Mouse (Mus musculus) gastrocnemius, postnatal 36 days (tissue): ENCODE results near the gene Hoxa3. TPM values are rescaled to one million over a fixed set of nuclear protein-coding genes. Genes with fewer than 3 reads are reported as not detected.

Experiments used
- DNase-seq, 2 experiments: peaks; one replicate each; pipeline ENCODE4 v3.0.0; 2022
- intact Hi-C: fragments of 180-260 bp; cut with DNase I; formaldehyde crosslinking; loops from one replicate; pipeline ENCODE4 v1.15.1; 2025
- total RNA-seq, 2 experiments: library from RNA; stranded (reverse); gene quantifications; 2 replicates each; pipeline ENCODE4 v1.2.3; 2021

Gene Hoxa3
- total RNA-seq, 2 experiments from 2014 or later = 1.9 to 2.2 TPM

- DNase-seq = no peak
- intact Hi-C loops = loop anchor here (5.0 kb wide), 2 partner anchors 47 to 337 kb away; partner anchors contain the start of gene Hoxa2
Measured at GRCm38 (mm10) chr6:52208868-52209684, 4.1 kb downstream of the Hoxa3 start.

- intact Hi-C loops = loop anchor here (5.0 kb wide), 2 partner anchors 46 to 336 kb away; partner anchors contain the start of gene Hoxa2
- DNase-seq = peak; percentile 36 to 40
Measured at GRCm38 (mm10) chr6:52208072-52208867, 4.9 kb downstream of the Hoxa3 start, which contains the start of gene Hoxa6. Hoxa6 (minus strand) TSS chr6:52208722.

GRCm38 (mm10) chr6:52207684-52207976 is 5.5 kb downstream of the Hoxa3 start:
- intact Hi-C loops = loop anchor here (5.0 kb wide), 2 partner anchors 45 to 335 kb away; partner anchors contain the start of gene Hoxa2
- DNase-seq = no peak

GRCm38 (mm10) chr6:52206882-52207683 is 6.1 kb downstream of the Hoxa3 start:
- no peak for DNase-seq
- intact Hi-C loops = loop anchor here (5.0 kb wide), 2 partner anchors 45 to 335 kb away; partner anchors contain the start of gene Hoxa2

GRCm38 (mm10) chr6:52205638-52206621 is 7.2 kb downstream of the Hoxa3 start:
- intact Hi-C loops = loop anchor here (5.0 kb wide), 2 partner anchors 44 to 334 kb away; partner anchors contain the start of gene Hoxa2
- no peak for DNase-seq

GRCm38 (mm10) chr6:52205221-52205620 is 7.9 kb downstream of the Hoxa3 start:
- intact Hi-C loops = loop anchor here (5.0 kb wide), 2 partner anchors 43 to 333 kb away; partner anchors contain the start of gene Hoxa2

GRCm38 (mm10) chr6:52204050-52204752 is 8.9 kb downstream of the Hoxa3 start, which contains the start of gene Hoxa5:
Hoxa5 (minus strand) TSS chr6:52204587.
- intact Hi-C loops = loop anchor here (5.0 kb wide), 1 partner anchor 202 kb away; no protein-coding TSS in a partner anchor
- DNase-seq = peak; percentile 65 to 77

More at GRCm38 (mm10) chr6:52205221-52205620, 7.9 kb downstream of the Hoxa3 start:
- no peak for DNase-seq

DNA sequence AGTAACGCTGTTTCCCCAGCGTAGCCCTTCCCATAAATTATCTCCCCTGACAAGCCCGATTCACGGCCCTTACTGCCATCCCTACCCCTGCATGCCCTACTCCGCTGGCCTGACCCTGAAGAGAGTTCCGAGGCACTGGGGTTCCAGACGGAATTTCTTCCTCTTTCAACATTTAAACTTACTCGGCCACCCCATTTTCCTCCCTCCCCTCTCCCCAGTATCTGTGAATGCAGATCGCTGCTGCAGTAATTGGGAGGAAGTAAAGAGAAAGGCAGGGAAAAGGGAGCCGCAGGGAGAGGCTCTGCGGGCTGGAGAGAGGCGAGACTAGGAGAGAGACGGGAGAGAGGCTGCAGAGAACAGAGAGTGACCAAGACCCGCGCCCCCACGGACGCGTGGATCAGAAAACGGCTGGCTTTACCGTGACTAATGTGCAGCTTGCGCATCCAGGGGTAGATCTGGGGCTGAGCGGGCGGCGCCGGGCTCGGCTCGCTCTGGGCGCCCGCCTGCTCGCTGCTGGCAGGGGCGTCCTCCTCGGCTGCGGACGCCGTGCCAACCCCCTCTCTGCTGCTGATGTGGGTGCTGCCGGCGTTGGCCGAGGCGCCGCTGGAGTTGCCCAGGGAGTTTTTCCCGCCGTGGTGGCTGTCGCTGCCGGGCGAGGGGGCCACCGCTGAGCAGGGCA is 9.6 kb downstream of the Hoxa3 start:
- intact Hi-C loops = loop anchor here (5.0 kb wide), 1 partner anchor 201 kb away; no protein-coding TSS in a partner anchor

GRCm38 (mm10) chr6:52203121-52203370 is 10.1 kb downstream of the Hoxa3 start:
- intact Hi-C loops = loop anchor here (5.0 kb wide), 1 partner anchor 201 kb away; no protein-coding TSS in a partner anchor
- DNase-seq = no peak

More for the DNA sequence above, 9.6 kb downstream of the Hoxa3 start:
- DNase-seq = peak in 1 of 2 experiments; percentile 29

- no peak for DNase-seq
- intact Hi-C loops = loop anchor here (5.0 kb wide), 1 partner anchor 200 kb away; no protein-coding TSS in a partner anchor
Measured at GRCm38 (mm10) chr6:52202362-52203120, 10.6 kb downstream of the Hoxa3 start.

- no peak for DNase-seq
- intact Hi-C loops = loop anchor here (5.0 kb wide), 1 partner anchor 199 kb away; no protein-coding TSS in a partner anchor
Measured at GRCm38 (mm10) chr6:52201269-52201668, 11.9 kb downstream of the Hoxa3 start.

DNA sequence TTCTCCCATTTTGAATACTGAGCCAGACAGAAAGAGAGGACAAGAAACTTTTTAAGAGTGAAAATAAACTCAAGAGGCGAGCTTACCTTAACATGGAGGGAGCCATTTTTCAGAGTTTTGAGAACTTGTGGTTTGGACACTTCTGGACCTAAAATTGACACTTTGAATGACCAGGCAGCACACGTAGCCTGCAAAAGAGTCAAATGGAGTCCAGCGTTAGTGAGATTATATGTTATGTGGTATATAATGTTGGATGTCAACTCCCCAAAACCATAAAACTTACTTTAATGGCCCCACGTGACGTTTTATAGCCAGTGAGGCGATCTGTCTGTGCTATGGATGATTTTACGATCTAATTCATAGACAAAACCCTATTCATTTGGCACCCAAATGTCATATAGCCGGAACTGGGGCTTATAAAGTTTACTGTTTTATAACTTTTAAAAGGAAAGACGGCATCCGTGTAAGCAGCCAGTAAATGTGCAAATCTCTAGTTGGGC is 12.3 kb downstream of the Hoxa3 start:
- DNase-seq = no peak
- intact Hi-C loops = loop anchor here (5.0 kb wide), 1 partner anchor 198 kb away; no protein-coding TSS in a partner anchor

DNA sequence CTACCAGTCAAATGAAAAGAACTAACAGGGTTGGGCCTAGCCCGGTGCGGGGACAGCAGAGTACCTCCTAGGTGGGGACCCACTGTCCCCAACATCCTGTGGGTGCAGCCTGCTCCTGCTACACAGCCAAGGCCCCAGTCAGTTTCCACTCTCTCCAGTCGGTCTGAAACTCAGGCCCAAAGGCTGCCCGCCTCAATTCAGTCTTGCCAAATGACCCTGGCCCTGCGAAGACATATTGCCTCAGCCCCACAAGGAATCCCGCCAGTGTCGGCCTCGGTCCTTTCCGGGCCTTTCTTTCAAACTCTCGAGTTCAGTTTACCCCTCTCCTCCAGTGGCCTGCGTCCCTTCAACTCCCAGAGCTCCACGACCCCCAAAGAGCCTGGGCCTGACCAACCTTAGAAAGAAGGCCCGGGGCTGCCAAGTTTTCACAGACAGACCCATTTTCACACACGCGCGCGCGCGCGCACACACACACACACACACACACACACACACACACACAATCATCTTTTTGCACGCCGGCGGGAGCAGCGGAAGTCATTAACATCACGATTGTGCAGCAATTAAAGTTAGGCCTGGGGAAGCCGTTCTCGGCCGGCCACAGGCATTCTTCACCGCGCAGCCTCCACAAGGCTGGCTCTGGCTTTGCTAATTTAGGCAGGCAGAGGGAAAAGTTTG is 12.9 kb downstream of the Hoxa3 start:
- intact Hi-C loops = loop anchor here (5.0 kb wide), 1 partner anchor 198 kb away; no protein-coding TSS in a partner anchor
- DNase-seq = no peak

- DNase-seq = no peak
- intact Hi-C loops = no loop called here
Measured at GRCm38 (mm10) chr6:52197271-52197670, 15.9 kb downstream of the Hoxa3 start.

- no peak for DNase-seq
- intact Hi-C loops = no loop called here
Measured at GRCm38 (mm10) chr6:52196811-52197210, 16.3 kb downstream of the Hoxa3 start.

DNA sequence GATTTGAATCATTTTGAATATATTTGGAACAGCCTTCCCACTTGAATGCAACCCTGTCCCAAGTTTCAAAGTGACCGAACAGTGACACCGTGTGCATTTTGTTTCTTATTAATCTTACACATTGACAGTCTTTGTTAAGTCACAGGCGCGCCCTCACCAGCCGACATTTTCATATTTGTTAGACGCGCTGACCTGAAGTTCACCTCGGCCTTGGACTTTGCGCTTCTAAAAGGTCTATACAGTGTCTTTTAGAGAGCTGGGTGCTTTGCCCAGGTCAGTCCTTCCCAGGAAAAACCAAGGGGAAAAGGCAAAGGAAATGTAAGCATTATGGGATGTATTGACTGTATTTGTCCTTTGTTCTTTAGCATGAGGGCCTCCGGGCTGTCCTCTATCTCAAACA is 18.4 kb downstream of the Hoxa3 start:
- DNase-seq = no peak
- intact Hi-C loops = loop anchor here (5.0 kb wide), 2 partner anchors 37 to 187 kb away; partner anchors contain the start of gene Hoxa1
